Mouse (Mus musculus): Measurements from ENCODE around the gene Wipi1. TPM values are rescaled to one million over a fixed set of nuclear protein-coding genes. Genes with fewer than 3 reads are reported as not detected.

The Wipi1 gene
- total and polyA plus RNA-seq, 3 experiments, result 1.8 to 2.2 (median 2.0) TPM

- Histone ChIP-seq H3K4me3 (replicated peaks in 1 of 3; ENCODE audit: low read depth in 2 of 3, low read length in 2 of 3, poor library complexity in 1 of 3) (no peak overlapping the region), H3K4me1 (ENCODE audit: control insufficient read depth in 1 of 2, insufficient read depth in 2 of 2) (peaks cover 0 to 31% of the 10 kb centered on the region in 2 experiments; a peak in 2 of 4 replicates), H3K9me3 (replicated peaks; ENCODE audit: low read length) (no peaks in the 10 kb centered on the region), H3K9ac (ENCODE audit: insufficient read depth, low read depth) (no peak overlapping the region), H3K27me3 (replicated peaks) (no peaks in the 10 kb centered on the region), H3K4me2 (ENCODE audit: insufficient read depth, low read depth, poor library complexity, severe bottlenecking) (no peak overlapping the region), H3K27ac (ENCODE audit: insufficient read depth, low read depth) (no peak overlapping the region), H3K79me2 (replicated peaks; ENCODE audit: control insufficient read depth, extremely low read depth, insufficient read depth, poor library complexity, severe bottlenecking) (no peaks in the 10 kb centered on the region), H3K36me3 (replicated peaks in 1 of 2; ENCODE audit: control insufficient read depth in 1 of 2, insufficient read depth in 1 of 2, low read length in 1 of 2) (no peaks in the 10 kb centered on the region)
- peak; percentile 8 for TF ChIP-seq RAD21 (IDR thresholded peaks at IDR 0.05; ENCODE audit: low read depth, low read length)
- TF ChIP-seq USF1 (IDR thresholded peaks at IDR 0.05; ENCODE audit: low read depth, low read length), result no peak
- TF ChIP-seq CTCF (conservative IDR thresholded peaks at IDR 0.05 in 1 of 2, IDR thresholded peaks at IDR 0.05 in 1 of 2; ENCODE audit: low read depth in 2 of 2, low read length in 2 of 2), result peak in 1 of 2 experiments; percentile 21; a peak in 1 of 4 replicates
- TF ChIP-seq SMC3 (IDR thresholded peaks at IDR 0.05; ENCODE audit: low read depth, low read length), result peak; percentile 13; the same call in 1 of the 2 replicates
- dilution Hi-C loops (cut with MboI; ENCODE audit: extremely low pct_ligation_motif_present, extremely low pct_unique_long_range_greater_than_20kb, low sequenced_read_pairs) (no loop called here), in situ Hi-C loops (cut with MboI; ENCODE audit: low pct_ligation_motif_present, low pct_unique_long_range_greater_than_20kb, low sequenced_read_pairs) (no loop called here)
- DNase-seq (ENCODE audit: extremely low read depth), result no peak
Observed at GRCm38 (mm10) chr11:109554443-109554842, 57.3 kb downstream of the Wipi1 start.

- no peak for DNase-seq (ENCODE audit: extremely low read depth)
- Histone ChIP-seq H3K9me3 (replicated peaks; ENCODE audit: low read length) (no peaks in the 10 kb centered on the region), H3K4me1 (ENCODE audit: control insufficient read depth in 1 of 2, insufficient read depth in 2 of 2) (peaks cover 0 to 30% of the 10 kb centered on the region in 2 experiments; a peak in 2 of 4 replicates), H3K4me2 (ENCODE audit: insufficient read depth, low read depth, poor library complexity, severe bottlenecking) (no peak overlapping the region), H3K27ac (ENCODE audit: insufficient read depth, low read depth) (no peak overlapping the region), H3K9ac (ENCODE audit: insufficient read depth, low read depth) (no peak overlapping the region), H3K79me2 (replicated peaks; ENCODE audit: control insufficient read depth, extremely low read depth, insufficient read depth, poor library complexity, severe bottlenecking) (no peaks in the 10 kb centered on the region), H3K27me3 (replicated peaks) (no peaks in the 10 kb centered on the region), H3K4me3 (replicated peaks in 1 of 3; ENCODE audit: low read depth in 2 of 3, low read length in 2 of 3, poor library complexity in 1 of 3) (no peak overlapping the region), H3K36me3 (replicated peaks in 1 of 2; ENCODE audit: control insufficient read depth in 1 of 2, insufficient read depth in 1 of 2, low read length in 1 of 2) (no peaks in the 10 kb centered on the region)
- TF ChIP-seq TCF12 (IDR thresholded peaks at IDR 0.05; ENCODE audit: low read depth, low read length) (no peak), USF2 (conservative IDR thresholded peaks at IDR 0.05; ENCODE audit: low read depth, low read length) (no peak), ZNF384 (IDR thresholded peaks at IDR 0.05; ENCODE audit: low read depth, low read length) (peak; percentile 42; the same call in 1 of the 2 replicates)
- dilution Hi-C loops (cut with MboI; ENCODE audit: extremely low pct_ligation_motif_present, extremely low pct_unique_long_range_greater_than_20kb, low sequenced_read_pairs) (no loop called here), in situ Hi-C loops (cut with MboI; ENCODE audit: low pct_ligation_motif_present, low pct_unique_long_range_greater_than_20kb, low sequenced_read_pairs) (no loop called here)
Observed at GRCm38 (mm10) chr11:109553921-109554320, 57.8 kb downstream of the Wipi1 start.

GRCm38 (mm10) chr11:109549599-109550290 lies 62.0 kb downstream of the Wipi1 start:
- H3K4me1 ChIP-seq (ENCODE audit: control insufficient read depth in 1 of 2, insufficient read depth in 2 of 2), result peaks cover 6 to 55% of the 10 kb centered on the region in 2 experiments
- H3K4me2 ChIP-seq (ENCODE audit: insufficient read depth, low read depth, poor library complexity, severe bottlenecking), result no peak overlapping the region
- dilution Hi-C loops (cut with MboI; ENCODE audit: extremely low pct_ligation_motif_present, extremely low pct_unique_long_range_greater_than_20kb, low sequenced_read_pairs) (no loop called here), in situ Hi-C loops (cut with MboI; ENCODE audit: low pct_ligation_motif_present, low pct_unique_long_range_greater_than_20kb, low sequenced_read_pairs) (no loop called here)
- no peaks in the 10 kb centered on the region for H3K79me2 ChIP-seq (replicated peaks; ENCODE audit: control insufficient read depth, extremely low read depth, insufficient read depth, poor library complexity, severe bottlenecking)
- no peaks in the 10 kb centered on the region for H3K27me3 ChIP-seq (replicated peaks)
- H3K9me3 ChIP-seq (replicated peaks; ENCODE audit: low read length), result no peaks in the 10 kb centered on the region
- H3K36me3 ChIP-seq (replicated peaks in 1 of 2; ENCODE audit: control insufficient read depth in 1 of 2, insufficient read depth in 1 of 2, low read length in 1 of 2), result no peaks in the 10 kb centered on the region
- no peak overlapping the region for H3K4me3 ChIP-seq (replicated peaks in 1 of 3; ENCODE audit: low read depth in 2 of 3, low read length in 2 of 3, poor library complexity in 1 of 3)
- TF ChIP-seq MAFK (IDR thresholded peaks at IDR 0.05; ENCODE audit: insufficient replicate concordance, low read length) (no peak), POLR2A (IDR thresholded peaks at IDR 0.05; ENCODE audit: low read depth, low read length) (no peak), CTCF (conservative IDR thresholded peaks at IDR 0.05 in 1 of 2, IDR thresholded peaks at IDR 0.05 in 1 of 2; ENCODE audit: low read depth in 2 of 2, low read length in 2 of 2) (peak in 1 of 2 experiments; percentile 32; a peak in 2 of 4 replicates), EP300 (IDR thresholded peaks at IDR 0.05; ENCODE audit: low read length) (no peak)
- H3K9ac ChIP-seq (ENCODE audit: insufficient read depth, low read depth), result no peak overlapping the region
- no peak overlapping the region for H3K27ac ChIP-seq (ENCODE audit: insufficient read depth, low read depth)
- DNase-seq (ENCODE audit: extremely low read depth), result no peak
